Mouse (Mus musculus) embryonic facial prominence, embryonic 11.5 days (tissue): Measurements from ENCODE around the gene Cadps2. TPM values are rescaled to one million over a fixed set of nuclear protein-coding genes. Genes with fewer than 3 reads are reported as not detected.

Experiments used
- ATAC-seq: fragments of 200-750 bp; cut with Nextera tagmentation; replicated peaks from 2 replicates; pipeline ENCODE4 v1.8.0; 2017; ENCODE audit warnings: low read depth; ENCODE audit not compliant: insufficient number of reproducible peaks, low FRiP score, low TSS enrichment
- DNase-seq: peaks from one replicate; pipeline ENCODE4 v3.0.0-alpha.2; 2015; ENCODE audit warnings: low spot score
- H3K27ac ChIP-seq: fragments of 300-500 bp; sonication (generic); replicated peaks from 2 replicates; pipeline ENCODE4 v1.5.1; 2014; ENCODE audit warnings: mild to moderate bottlenecking, low read depth, low read length, control low read depth
- H3K27me3 ChIP-seq: fragments of 300-500 bp; sonication (generic); 2 replicates; pipeline ENCODE4 v1.6.1; 2014; ENCODE audit warnings: mild to moderate bottlenecking, low read length, moderate library complexity, mixed read lengths; ENCODE audit not compliant: control insufficient read depth, insufficient read depth
- H3K36me3 ChIP-seq: fragments of 300-500 bp; sonication (generic); replicated peaks from 2 replicates; pipeline ENCODE4 v1.6.1; 2014; ENCODE audit warnings: low read depth, mild to moderate bottlenecking, low read length, moderate library complexity, mixed read lengths; ENCODE audit not compliant: control insufficient read depth, insufficient read depth
- H3K4me1 ChIP-seq: fragments of 300-500 bp; sonication (generic); 2 replicates; pipeline ENCODE4 v1.6.1; 2014; ENCODE audit warnings: low read length, mixed read lengths; ENCODE audit not compliant: control insufficient read depth, insufficient read depth
- H3K4me2 ChIP-seq: fragments of 300-500 bp; sonication (generic); 2 replicates; pipeline ENCODE4 v1.6.1; 2014; ENCODE audit warnings: low read depth, mild to moderate bottlenecking, control low read depth, low read length, moderate library complexity
- H3K4me3 ChIP-seq: fragments of 300-500 bp; sonication (generic); 2 replicates; pipeline ENCODE4 v1.5.1; 2014; ENCODE audit warnings: low read depth, low read length, control low read depth
- H3K9ac ChIP-seq: fragments of 300-500 bp; sonication (generic); replicated peaks from 2 replicates; pipeline ENCODE4 v1.6.1; 2014; ENCODE audit warnings: mild to moderate bottlenecking, control low read depth, low read length
- H3K9me3 ChIP-seq: fragments of 300-500 bp; sonication (generic); replicated peaks from 2 replicates; pipeline ENCODE4 v1.6.1; 2016; ENCODE audit warnings: mild to moderate bottlenecking, low read length, inconsistent platforms, mixed read lengths; ENCODE audit not compliant: control insufficient read depth
- WGBS: fragments of 180-500 bp; shearing (Covaris S2); extraction: QIAGEN DNeasy Blood & Tissue Kit; methylation state at CpG from one replicate; pipeline ENCODE4 v1.1.7; 2014; 5-methylcytosine and 5-hydroxymethylcytosine counted together
- polyA plus RNA-seq: library from polyadenylated mRNA; unstranded; fragments of >200 nt; fragmentation: Nextera tagmentation; extraction: Ambion mirVana; gene quantifications from 2 replicates; pipeline ENCODE4 v1.2.1, GENCODE M21; 2014

The Cadps2 gene
- polyA plus RNA-seq, 1 experiment from 2014 or later: 2.8 TPM

DNA sequence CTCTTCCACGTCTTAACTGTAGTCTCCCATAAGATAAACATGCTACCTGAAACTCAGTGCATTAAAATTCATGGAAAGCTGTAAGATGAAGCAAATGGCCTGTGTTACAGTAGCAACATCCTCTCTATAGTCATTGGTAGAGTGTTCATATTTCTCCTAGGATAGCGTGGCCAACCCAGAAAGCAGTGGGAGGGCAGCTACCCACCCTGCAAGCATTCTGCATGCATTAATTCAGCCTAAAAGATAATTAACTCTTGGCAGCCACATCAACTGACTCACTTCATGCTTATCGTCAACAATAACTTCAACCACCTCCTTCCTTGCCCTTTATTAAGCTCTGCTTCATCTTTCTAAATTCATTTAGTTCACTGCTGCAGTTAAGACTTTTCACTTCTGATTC is 138.3 kb downstream of the Cadps2 start:
- no peak overlapping the region for H3K4me3 ChIP-seq
- no peak overlapping the region for H3K9ac ChIP-seq
- no peaks in the 10 kb centered on the region for H3K4me1 ChIP-seq
- H3K27ac ChIP-seq: no peak overlapping the region
- 75% methylated on average over 3 of the region's 3 CpGs for WGBS
- no peak for DNase-seq
- no peaks in the 10 kb centered on the region for H3K36me3 ChIP-seq
- no peak for ATAC-seq
- H3K27me3 ChIP-seq: no peaks in the 10 kb centered on the region
- H3K4me2 ChIP-seq: no peak overlapping the region
- H3K9me3 ChIP-seq: no peaks in the 10 kb centered on the region

DNA sequence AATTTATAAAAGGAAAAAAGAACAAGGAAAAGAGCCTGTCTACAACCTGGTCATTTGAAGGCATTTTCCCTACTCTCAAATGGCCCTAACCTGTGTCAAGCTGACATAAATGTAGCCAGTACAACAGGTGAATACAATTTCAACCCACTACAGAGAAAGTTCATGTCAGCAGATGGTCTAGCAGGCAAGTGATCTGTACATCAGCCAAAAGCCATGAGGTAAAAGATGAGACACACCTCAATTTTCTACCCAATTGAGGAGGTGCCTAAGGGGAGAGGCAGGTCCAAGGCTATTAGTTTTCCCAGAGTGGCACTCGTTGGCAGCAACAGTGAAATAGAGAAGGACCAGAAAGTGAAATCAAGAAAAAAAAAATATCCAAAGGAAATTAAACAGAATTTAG is 161.0 kb downstream of the Cadps2 start:
- Histone ChIP-seq H3K4me2 (no peak overlapping the region), H3K27ac (no peak overlapping the region), H3K9me3 (no peaks in the 10 kb centered on the region), H3K4me1 (no peaks in the 10 kb centered on the region), H3K27me3 (no peaks in the 10 kb centered on the region), H3K9ac (no peak overlapping the region), H3K36me3 (no peaks in the 10 kb centered on the region), H3K4me3 (no peak overlapping the region)
- no peak for ATAC-seq
- WGBS: 54% methylated on average over 1 of the region's 1 CpGs
- no peak for DNase-seq

DNA sequence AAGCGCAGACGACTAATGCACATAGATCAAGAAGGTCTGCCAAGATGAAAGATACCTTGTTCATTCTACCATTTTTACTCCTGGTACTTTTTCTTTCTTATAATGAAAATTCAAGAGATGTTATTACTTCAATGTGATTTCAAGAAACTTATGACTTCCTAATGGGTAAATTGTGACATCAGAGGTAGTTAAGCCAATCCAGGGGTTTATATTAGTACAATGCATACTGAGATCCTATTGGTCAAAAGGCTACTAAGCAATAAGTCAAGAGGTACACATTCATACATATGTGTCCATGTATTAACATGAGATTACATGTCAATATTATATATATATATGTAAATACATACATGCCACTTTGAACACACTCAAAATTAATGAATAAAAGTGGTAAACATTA is 184.2 kb downstream of the Cadps2 start, which contains the start of gene Rnf148:
Gene Rnf148 (minus strand): TSS at position 101 of the 400 bp plus-strand sequence.
- Histone ChIP-seq H3K9ac (no peak within 1 kb of the TSS), H3K27me3 (no peaks in the 10 kb centered on the region), H3K9me3 (no peaks in the 10 kb centered on the region), H3K27ac (no peak within 1 kb of the TSS), H3K36me3 (no peaks in the 10 kb centered on the region), H3K4me2 (no peak within 1 kb of the TSS), H3K4me1 (no peaks in the 10 kb centered on the region), H3K4me3 (no peak within 1 kb of the TSS)
- WGBS: 95% methylated on average over 2 of the region's 2 CpGs
- ATAC-seq (no peak), DNase-seq (no peak)

DNA sequence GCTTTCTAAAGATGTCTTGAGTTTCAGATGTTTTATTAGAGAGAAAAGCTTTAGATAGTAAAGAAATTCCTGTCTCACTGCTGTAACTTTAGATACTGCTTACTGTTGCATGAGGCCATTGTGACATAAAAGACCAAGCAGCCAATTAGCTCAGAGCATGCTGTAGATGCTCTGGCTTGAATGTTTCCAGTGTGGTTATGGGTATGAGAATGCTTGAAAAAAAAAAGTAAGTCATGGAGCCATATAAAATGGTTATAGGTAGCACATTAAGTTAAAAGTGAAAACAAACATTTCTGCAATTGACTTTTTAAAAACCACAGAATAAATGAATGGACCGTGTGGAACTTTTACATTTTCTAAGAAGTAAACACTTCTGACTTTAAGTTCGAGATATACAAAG is 189.0 kb downstream of the Cadps2 start, which contains the start of gene Rnf133:
Gene Rnf133 (minus strand): TSS at position 101 of the 400 bp plus-strand sequence.
- 97% methylated on average over 2 of the region's 2 CpGs for WGBS
- H3K9me3 ChIP-seq: no peaks in the 10 kb centered on the region
- no peak within 1 kb of the TSS for H3K4me2 ChIP-seq
- no peaks in the 10 kb centered on the region for H3K36me3 ChIP-seq
- H3K27ac ChIP-seq: no peak within 1 kb of the TSS
- no peaks in the 10 kb centered on the region for H3K4me1 ChIP-seq
- no peak within 1 kb of the TSS for H3K9ac ChIP-seq
- DNase-seq (no peak), ATAC-seq (no peak)
- H3K27me3 ChIP-seq: no peaks in the 10 kb centered on the region
- H3K4me3 ChIP-seq: no peak within 1 kb of the TSS

DNA sequence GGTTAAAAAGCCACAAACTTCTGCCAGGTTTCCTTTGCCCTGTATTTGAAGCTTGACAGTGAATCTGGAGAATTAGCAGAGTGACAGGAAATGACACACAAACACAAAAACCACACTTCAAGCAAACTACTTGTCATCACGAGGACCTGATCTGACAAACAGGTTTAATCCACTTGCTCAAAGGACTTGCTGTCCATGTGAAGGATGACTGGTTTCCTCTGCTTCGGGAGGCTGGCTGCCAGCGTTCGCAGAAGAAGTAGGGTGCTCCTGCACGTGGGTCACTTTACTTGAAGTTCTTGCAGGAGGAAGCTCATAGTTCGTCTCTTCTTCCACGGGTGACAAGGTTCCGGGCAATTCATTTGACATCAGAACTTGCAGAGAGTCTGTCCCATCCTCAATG is 190.5 kb downstream of the Cadps2 start:
- no peak for DNase-seq
- Histone ChIP-seq H3K4me3 (no peak overlapping the region), H3K27ac (no peak overlapping the region), H3K36me3 (no peaks in the 10 kb centered on the region), H3K27me3 (no peaks in the 10 kb centered on the region), H3K4me1 (no peaks in the 10 kb centered on the region), H3K4me2 (no peak overlapping the region), H3K9ac (no peak overlapping the region), H3K9me3 (no peaks in the 10 kb centered on the region)
- 78% methylated on average over 8 of the region's 8 CpGs for WGBS
- ATAC-seq: no peak

DNA sequence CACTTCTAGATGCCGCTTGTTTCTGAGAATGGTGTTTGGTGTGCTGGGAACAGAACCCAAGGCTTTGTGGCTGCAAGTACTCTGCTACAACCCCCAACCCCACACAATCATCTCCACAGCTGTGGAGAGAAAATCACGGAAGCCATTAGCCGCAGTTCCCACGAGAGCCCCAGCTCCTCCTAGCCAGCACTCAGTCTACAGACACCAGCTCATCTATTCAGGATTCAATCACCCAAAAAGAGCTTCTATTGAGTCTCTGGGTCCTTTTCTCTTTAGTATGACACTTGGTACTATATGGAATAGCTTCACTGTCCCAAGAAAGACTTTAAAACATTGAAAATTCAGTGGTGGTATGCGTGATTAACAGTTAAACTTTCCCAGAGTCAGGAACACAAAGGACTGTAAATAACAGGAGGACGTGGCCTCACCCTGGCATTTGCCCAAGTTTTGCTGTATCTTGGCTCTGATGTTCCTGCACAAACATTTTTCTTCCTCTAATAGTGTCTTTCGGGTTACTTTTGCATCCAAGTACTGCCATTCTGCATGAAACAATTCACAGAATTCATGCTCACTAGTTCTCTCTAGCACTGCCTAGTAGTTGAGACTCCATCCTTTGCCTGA is 191.5 kb downstream of the Cadps2 start:
- H3K27me3 ChIP-seq: no peaks in the 10 kb centered on the region
- no peak overlapping the region for H3K27ac ChIP-seq
- H3K36me3 ChIP-seq: no peaks in the 10 kb centered on the region
- WGBS: 87% methylated on average over 7 of the region's 7 CpGs
- ATAC-seq (no peak), DNase-seq (no peak)
- H3K4me1 ChIP-seq: no peaks in the 10 kb centered on the region
- no peak overlapping the region for H3K4me3 ChIP-seq
- H3K9me3 ChIP-seq: no peaks in the 10 kb centered on the region
- no peak overlapping the region for H3K4me2 ChIP-seq
- no peak overlapping the region for H3K9ac ChIP-seq

DNA sequence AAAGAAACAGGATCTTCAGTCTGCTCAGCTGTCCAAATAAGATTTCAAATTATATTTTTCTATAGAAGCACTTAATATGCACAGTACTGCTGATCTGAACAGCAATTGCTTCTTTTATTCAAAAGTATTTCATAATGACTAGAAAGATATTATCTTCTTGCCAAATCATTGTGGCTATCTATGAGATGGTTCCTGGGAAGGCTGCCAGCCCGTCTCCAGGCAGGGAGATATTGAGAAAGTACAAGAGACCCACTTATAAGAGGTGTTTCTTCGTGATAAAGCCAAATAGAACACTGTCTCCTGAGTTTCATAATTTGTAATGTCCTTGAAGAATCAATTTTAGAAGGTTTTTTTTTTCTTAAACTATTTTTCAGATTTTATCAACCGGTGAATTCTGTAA is 202.1 kb downstream of the Cadps2 start:
- Histone ChIP-seq H3K9me3 (no peaks in the 10 kb centered on the region), H3K27me3 (no peaks in the 10 kb centered on the region), H3K4me1 (no peaks in the 10 kb centered on the region), H3K9ac (no peak overlapping the region), H3K27ac (no peak overlapping the region), H3K4me3 (no peak overlapping the region), H3K4me2 (no peak overlapping the region), H3K36me3 (no peaks in the 10 kb centered on the region)
- DNase-seq (no peak), ATAC-seq (no peak)
- 83% methylated on average over 3 of the region's 3 CpGs for WGBS

DNA sequence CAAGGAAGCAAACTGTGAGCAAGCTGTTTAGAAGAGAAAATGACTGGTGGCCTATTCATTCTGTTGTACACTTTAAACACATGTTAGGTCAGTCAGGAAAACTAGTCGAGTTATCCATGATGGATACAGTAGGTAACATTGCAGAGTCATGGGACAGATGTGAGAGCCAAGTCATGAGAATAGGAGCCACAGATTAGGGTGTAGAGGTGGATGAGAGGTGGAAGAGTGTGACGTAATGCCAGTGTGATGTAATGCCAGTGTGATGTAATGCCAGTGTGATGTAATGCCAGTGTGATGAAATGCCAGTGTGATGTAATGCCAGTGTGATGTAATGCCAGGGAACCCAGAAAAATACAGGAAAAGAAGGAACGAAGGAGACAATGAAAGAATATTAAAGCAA is 204.0 kb downstream of the Cadps2 start:
- 94% methylated on average over 3 of the region's 3 CpGs for WGBS
- ATAC-seq (no peak), DNase-seq (no peak)
- H3K4me3 ChIP-seq: no peak overlapping the region
- H3K9ac ChIP-seq: no peak overlapping the region
- no peak overlapping the region for H3K4me2 ChIP-seq
- H3K27ac ChIP-seq: no peak overlapping the region
- H3K9me3 ChIP-seq: no peaks in the 10 kb centered on the region
- H3K4me1 ChIP-seq: no peaks in the 10 kb centered on the region
- H3K27me3 ChIP-seq: no peaks in the 10 kb centered on the region
- no peaks in the 10 kb centered on the region for H3K36me3 ChIP-seq
